Mouse (Mus musculus) heart, adult 2 months (tissue): Measurements from ENCODE around the gene Sost. TPM values are rescaled to one million over a fixed set of nuclear protein-coding genes. Genes with fewer than 3 reads are reported as not detected.

Experiments
- DNase-seq, 2 experiments: peaks; one replicate each; pipeline ENCODE4 v3.0.0; 2021
- H3K27ac ChIP-seq: fragments of 200-600 bp; 2 replicates; pipeline ENCODE4 v1.8.1; 2022
- H3K27me3 ChIP-seq: fragments of 200-500 bp; 2 replicates; pipeline ENCODE4 v1.6.1; 2012; ENCODE audit warnings: mild to moderate bottlenecking, low read length, inconsistent platforms, mixed read lengths; ENCODE audit not compliant: control insufficient read depth, insufficient read depth
- H3K36me3 ChIP-seq: fragments of 200-500 bp; 2 replicates; pipeline ENCODE4 v1.6.1; 2012; ENCODE audit warnings: low read length, inconsistent platforms; ENCODE audit not compliant: control insufficient read depth, insufficient read depth
- H3K4me1 ChIP-seq: fragments of 200-500 bp; 2 replicates; pipeline ENCODE4 v1.6.1; 2011; ENCODE audit warnings: low read length; ENCODE audit not compliant: control insufficient read depth, insufficient read depth
- H3K4me3 ChIP-seq: fragments of 200-600 bp; 2 replicates; pipeline ENCODE4 v1.8.1; 2022
- H3K79me2 ChIP-seq: fragments of 200-500 bp; replicated peaks from 2 replicates; pipeline ENCODE4 v1.6.1; 2012; ENCODE audit warnings: mild to moderate bottlenecking, inconsistent platforms, low read length, moderate library complexity, mixed read lengths; ENCODE audit not compliant: control insufficient read depth, insufficient read depth
- H3K9ac ChIP-seq: fragments of 200-500 bp; 2 replicates; pipeline ENCODE4 v1.6.1; 2012; ENCODE audit warnings: low read depth, mild to moderate bottlenecking, control low read depth, inconsistent platforms, low read length, mixed read lengths
- CTCF ChIP-seq: fragments of 200-600 bp; IDR thresholded peaks from 2 replicates; pipeline ENCODE4 v1.8.1; 2022; ENCODE audit warnings: antibody characterized with exemption, mild to moderate bottlenecking, moderate library complexity
- EP300 ChIP-seq: fragments of 200-500 bp; IDR thresholded peaks from 2 replicates; pipeline ENCODE4 v1.6.1; 2011; ENCODE audit warnings: low read depth, low read length, control low read depth; ENCODE audit not compliant: insufficient read depth
- POLR2A ChIP-seq: fragments of 200-500 bp; IDR thresholded peaks from 2 replicates; pipeline ENCODE4 v1.6.1; 2011; ENCODE audit warnings: mild to moderate bottlenecking, low read depth, low read length, control low read depth; ENCODE audit not compliant: insufficient read depth
- WGBS: fragments of 180-500 bp; shearing (Covaris S2); methylation state at CpG from one replicate; pipeline ENCODE4 v1.1.7; 2018; 5-methylcytosine and 5-hydroxymethylcytosine counted together
- intact Hi-C: fragments of 180-260 bp; cut with DNase I; formaldehyde crosslinking; loops from one replicate; pipeline ENCODE4 v1.15.1; 2025
- polyA plus RNA-seq: library from polyadenylated mRNA; depleted of rRNA; stranded (reverse); fragments of >200 nt; gene quantifications from 2 replicates; pipeline ENCODE4 v1.2.3, GENCODE M21; 2012; rRNA removed
- total RNA-seq, 2 experiments: library from RNA; stranded (reverse); gene quantifications; 2 replicates each; pipeline ENCODE4 v1.2.3; 2021

The Sost gene
- total and polyA plus RNA-seq, 3 experiments, result 2.1 to 7.0 (median 3.2) TPM

DNA sequence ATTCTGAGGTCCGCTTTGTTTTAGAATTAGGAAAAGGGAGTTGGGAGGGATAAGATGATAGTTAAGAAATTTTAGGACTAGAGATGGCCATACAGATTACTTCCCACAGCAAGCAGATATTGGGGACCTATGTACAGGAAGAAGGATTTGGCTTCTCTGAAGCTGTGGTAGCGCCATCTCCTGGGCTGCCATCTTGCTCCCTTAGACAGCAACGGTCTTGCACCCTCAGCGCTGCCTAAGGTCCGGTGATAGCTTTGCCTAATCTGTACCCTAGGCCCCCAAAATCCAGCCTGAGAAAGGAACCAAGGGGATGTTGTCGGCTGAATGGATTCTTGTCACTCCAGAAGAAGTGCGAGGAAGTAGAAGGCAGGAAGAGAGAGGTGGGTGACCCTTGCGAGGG is 53.2 kb downstream of the Sost start:
- intact Hi-C loops, result no loop called here

More for the DNA sequence above, 53.2 kb downstream of the Sost start:
- H3K27ac ChIP-seq, result no peak overlapping the region
- no peak overlapping the region for H3K9ac ChIP-seq
- H3K79me2 ChIP-seq, result no peaks in the 10 kb centered on the region
- H3K27me3 ChIP-seq, result no peaks in the 10 kb centered on the region; the same call in 1 of the 2 replicates
- 56% methylated on average over 8 of the region's 8 CpGs for WGBS
- TF ChIP-seq POLR2A (no peak), CTCF (no peak), EP300 (no peak)
- H3K4me1 ChIP-seq, result no peaks in the 10 kb centered on the region
- no peaks in the 10 kb centered on the region for H3K36me3 ChIP-seq
- no peak for DNase-seq
- H3K4me3 ChIP-seq, result no peak overlapping the region

Other genes starting within 250 kb of the Sost start
- 10 to 100 TPM; 16.0 to 17.1 TPM for gene Dhx8, start 234.1 kb downstream of the Sost start, total RNA-seq
- gene Dhx8, start 234.1 kb downstream of the Sost start, polyA plus RNA-seq, result 7.2 and 10.7 TPM in 2 replicates
- not detected for gene Etv4, start 181.6 kb downstream of the Sost start, total RNA-seq
- gene Etv4, start 181.6 kb downstream of the Sost start, polyA plus RNA-seq, result 0.59 and 0.61 TPM in 2 replicates
- gene Meox1, start 72.6 kb downstream of the Sost start, total RNA-seq, result 1 to 10 TPM; 5.6 to 7.3 TPM
- gene Meox1, start 72.6 kb downstream of the Sost start, polyA plus RNA-seq, result 7.2 and 15.1 TPM in 2 replicates
- gene Cfap97d1, start 17.3 kb upstream of the Sost start, total RNA-seq, result not detected
- gene Cfap97d1, start 17.3 kb upstream of the Sost start, polyA plus RNA-seq, result not detected in 2 replicates
- gene Dusp3, start 20.0 kb upstream of the Sost start, total RNA-seq, result 100 to 1,000 TPM; 103 to 131 TPM
- gene Dusp3, start 20.0 kb upstream of the Sost start, polyA plus RNA-seq, result 97.7 and 101 TPM in 2 replicates
- 1 to 10 TPM; 1.4 to 1.5 TPM for gene Mpp3, start 61.4 kb upstream of the Sost start, total RNA-seq
- gene Mpp3, start 61.4 kb upstream of the Sost start, polyA plus RNA-seq, result 4.5 and 5.3 TPM in 2 replicates
- gene Cd300lg, start 74.5 kb upstream of the Sost start, total RNA-seq, result 10 to 100 TPM; 51.6 to 70.1 TPM
- 102 and 143 TPM in 2 replicates for gene Cd300lg, start 74.5 kb upstream of the Sost start, polyA plus RNA-seq
- gene Mpp2, start 121.5 kb upstream of the Sost start, total RNA-seq, result 1 to 10 TPM; 2.3 to 2.6 TPM
- 5.3 and 5.6 TPM in 2 replicates for gene Mpp2, start 121.5 kb upstream of the Sost start, polyA plus RNA-seq
- not detected for gene Ppy, start 134.3 kb upstream of the Sost start, total RNA-seq
- gene Ppy, start 134.3 kb upstream of the Sost start, polyA plus RNA-seq, result not detected in 2 replicates
- gene Pyy, start 140.8 kb upstream of the Sost start, total RNA-seq, result not detected
- not detected in 2 replicates for gene Pyy, start 140.8 kb upstream of the Sost start, polyA plus RNA-seq
- not detected for gene Nags, start 178.5 kb upstream of the Sost start, total RNA-seq
- 0.06 and 0.12 TPM in 2 replicates for gene Nags, start 178.5 kb upstream of the Sost start, polyA plus RNA-seq
- 10 to 100 TPM; 12.2 to 13.6 TPM for gene Tmem101, start 189.4 kb upstream of the Sost start, total RNA-seq
- gene Tmem101, start 189.4 kb upstream of the Sost start, polyA plus RNA-seq, result 19.5 and 20.7 TPM in 2 replicates
- gene Lsm12, start 218.3 kb upstream of the Sost start, total RNA-seq, result 10 to 100 TPM; 49.4 to 50.2 TPM
- 32.5 and 42.4 TPM in 2 replicates for gene Lsm12, start 218.3 kb upstream of the Sost start, polyA plus RNA-seq
- gene G6pc3, start 222.6 kb upstream of the Sost start, total RNA-seq, result 10 to 100 TPM; 44.8 to 50.6 TPM
- 89.9 and 95.3 TPM in 2 replicates for gene G6pc3, start 222.6 kb upstream of the Sost start, polyA plus RNA-seq